Mouse (Mus musculus): ENCODE data around the gene Acadvl.
A peak's percentile ranks its signal among the peaks of the same experiment; 100 is the strongest.
"Not testable (repeated sequence)": the region's sequence is repeated elsewhere in the genome, so short reads cannot be mapped to it uniquely, and the experiment has no call there.

Gene Acadvl

GRCm38 (mm10) chr11:70027397-70027796 is 12.2 kb upstream of the Acadvl start:
- no peak for DNase-seq (ENCODE audit: low spot score)

GRCm38 (mm10) chr11:70026689-70027088 is 11.5 kb upstream of the Acadvl start:
- no peak for DNase-seq (ENCODE audit: low spot score)

- no peak for DNase-seq (ENCODE audit: low spot score)
Measured at GRCm38 (mm10) chr11:70024151-70024514, 8.9 kb upstream of the Acadvl start.

- no peak for DNase-seq (ENCODE audit: low spot score)
Measured at GRCm38 (mm10) chr11:70023481-70024150, 8.4 kb upstream of the Acadvl start.

GRCm38 (mm10) chr11:70021264-70022132 is 6.3 kb upstream of the Acadvl start:
- DNase-seq (ENCODE audit: low spot score): peak; percentile 92

GRCm38 (mm10) chr11:70020731-70021263 is 5.6 kb upstream of the Acadvl start:
- peak; percentile 67 for DNase-seq (ENCODE audit: low spot score)

GRCm38 (mm10) chr11:70020022-70020631 is 4.9 kb upstream of the Acadvl start:
- no peak for DNase-seq (ENCODE audit: low spot score)

GRCm38 (mm10) chr11:70019495-70020021 is 4.3 kb upstream of the Acadvl start:
- no peak for DNase-seq (ENCODE audit: low spot score)

- DNase-seq (ENCODE audit: low spot score): no peak
Measured at GRCm38 (mm10) chr11:70018131-70018990, 3.1 kb upstream of the Acadvl start.

GRCm38 (mm10) chr11:70017199-70017767 is 2.1 kb upstream of the Acadvl start:
- no peak for DNase-seq (ENCODE audit: low spot score)

GRCm38 (mm10) chr11:70016669-70017068 is 1.5 kb upstream of the Acadvl start, which contains the start of gene Dlg4:
Dlg4 (plus strand) TSS chr11:70016942.
- DNase-seq (ENCODE audit: low spot score): no peak

GRCm38 (mm10) chr11:70016177-70016576 is 966 bp upstream of the Acadvl start:
- not testable (repeated sequence) for DNase-seq (ENCODE audit: low spot score)

GRCm38 (mm10) chr11:70015677-70016076 is 466 bp upstream of the Acadvl start:
- no peak for DNase-seq (ENCODE audit: low spot score)

GRCm38 (mm10) chr11:70014051-70014450 is 1.2 kb downstream of the Acadvl start:
- no peak for DNase-seq (ENCODE audit: low spot score)

- no peak for DNase-seq (ENCODE audit: low spot score)
Measured at GRCm38 (mm10) chr11:70013408-70013807, 1.8 kb downstream of the Acadvl start.

- DNase-seq (ENCODE audit: low spot score): no peak
Measured at GRCm38 (mm10) chr11:70012931-70013330, 2.3 kb downstream of the Acadvl start.

- DNase-seq (ENCODE audit: low spot score): no peak
Measured at GRCm38 (mm10) chr11:70010961-70011360, 4.2 kb downstream of the Acadvl start.

GRCm38 (mm10) chr11:70010548-70010947 is 4.7 kb downstream of the Acadvl start:
- DNase-seq (ENCODE audit: low spot score): no peak

- no peak for DNase-seq (ENCODE audit: low spot score)
Measured at GRCm38 (mm10) chr11:70010033-70010432, 5.2 kb downstream of the Acadvl start.

GRCm38 (mm10) chr11:70005521-70005920 is 9.7 kb downstream of the Acadvl start:
- no peak for DNase-seq (ENCODE audit: low spot score)

- no peak for DNase-seq (ENCODE audit: low spot score)
Measured at GRCm38 (mm10) chr11:70002471-70002870, 12.7 kb downstream of the Acadvl start.
